Mouse (Mus musculus): ENCODE results near the gene Tada2a. TPM values are rescaled to one million over a fixed set of nuclear protein-coding genes. Genes with fewer than 3 reads are reported as not detected.

The Tada2a gene
- polyA plus RNA-seq, 1 experiment from 2014 or later, result 31.8 TPM

GRCm38 (mm10) chr11:84073816-84074764 lies 55.3 kb downstream of the Tada2a start:
- H3K4me3 ChIP-seq (ENCODE audit: low read depth, low read length), result no peak overlapping the region
- H3K4me1 ChIP-seq (replicated peaks; ENCODE audit: control insufficient read depth, insufficient read depth, low read length), result peaks cover 10% of the 10 kb centered on the region; the same call in 1 of the 2 replicates
- DNase-seq (ENCODE audit: low spot score), result no peak
- no peaks in the 10 kb centered on the region for H3K9me3 ChIP-seq (ENCODE audit: control insufficient read depth, low read length)
- H3K36me3 ChIP-seq (ENCODE audit: control insufficient read depth, insufficient read depth, low read length), result peaks cover 10% of the 10 kb centered on the region
- H3K4me2 ChIP-seq (ENCODE audit: low read length), result no peak overlapping the region
- no peak overlapping the region for H3K9ac ChIP-seq (ENCODE audit: low read length)
- 70% methylated on average over 7 of the region's 7 CpGs for WGBS
- H3K27me3 ChIP-seq (replicated peaks; ENCODE audit: control insufficient read depth, insufficient read depth, low read length), result peaks cover 4% of the 10 kb centered on the region
- ATAC-seq (replicated peaks; ENCODE audit: low FRiP score, low TSS enrichment, low read depth), result no peak
- no peak overlapping the region for H3K27ac ChIP-seq (ENCODE audit: low read depth)

GRCm38 (mm10) chr11:84072904-84073651 lies 56.3 kb downstream of the Tada2a start:
- 45% methylated on average over 9 of the region's 9 CpGs for WGBS
- Histone ChIP-seq H3K4me2 (ENCODE audit: low read length) (no peak overlapping the region), H3K9me3 (ENCODE audit: control insufficient read depth, low read length) (no peaks in the 10 kb centered on the region), H3K9ac (ENCODE audit: low read length) (no peak overlapping the region), H3K27ac (ENCODE audit: low read depth) (no peak overlapping the region), H3K36me3 (ENCODE audit: control insufficient read depth, insufficient read depth, low read length) (peaks cover under 1% of the 10 kb centered on the region; the same call in 1 of the 2 replicates), H3K4me1 (replicated peaks; ENCODE audit: control insufficient read depth, insufficient read depth, low read length) (peaks cover 12% of the 10 kb centered on the region; the same call in 1 of the 2 replicates), H3K4me3 (ENCODE audit: low read depth, low read length) (no peak overlapping the region), H3K27me3 (replicated peaks; ENCODE audit: control insufficient read depth, insufficient read depth, low read length) (peaks cover 9% of the 10 kb centered on the region)
- ATAC-seq (replicated peaks; ENCODE audit: low FRiP score, low TSS enrichment, low read depth) (no peak), DNase-seq (ENCODE audit: low spot score) (no peak)

- ATAC-seq (replicated peaks; ENCODE audit: low FRiP score, low TSS enrichment, low read depth), result no peak
Measured at GRCm38 (mm10) chr11:84069034-84069370, 60.4 kb downstream of the Tada2a start, which contains the start of gene Dusp14. Dusp14 (minus strand) TSS chr11:84069261.

DNA sequence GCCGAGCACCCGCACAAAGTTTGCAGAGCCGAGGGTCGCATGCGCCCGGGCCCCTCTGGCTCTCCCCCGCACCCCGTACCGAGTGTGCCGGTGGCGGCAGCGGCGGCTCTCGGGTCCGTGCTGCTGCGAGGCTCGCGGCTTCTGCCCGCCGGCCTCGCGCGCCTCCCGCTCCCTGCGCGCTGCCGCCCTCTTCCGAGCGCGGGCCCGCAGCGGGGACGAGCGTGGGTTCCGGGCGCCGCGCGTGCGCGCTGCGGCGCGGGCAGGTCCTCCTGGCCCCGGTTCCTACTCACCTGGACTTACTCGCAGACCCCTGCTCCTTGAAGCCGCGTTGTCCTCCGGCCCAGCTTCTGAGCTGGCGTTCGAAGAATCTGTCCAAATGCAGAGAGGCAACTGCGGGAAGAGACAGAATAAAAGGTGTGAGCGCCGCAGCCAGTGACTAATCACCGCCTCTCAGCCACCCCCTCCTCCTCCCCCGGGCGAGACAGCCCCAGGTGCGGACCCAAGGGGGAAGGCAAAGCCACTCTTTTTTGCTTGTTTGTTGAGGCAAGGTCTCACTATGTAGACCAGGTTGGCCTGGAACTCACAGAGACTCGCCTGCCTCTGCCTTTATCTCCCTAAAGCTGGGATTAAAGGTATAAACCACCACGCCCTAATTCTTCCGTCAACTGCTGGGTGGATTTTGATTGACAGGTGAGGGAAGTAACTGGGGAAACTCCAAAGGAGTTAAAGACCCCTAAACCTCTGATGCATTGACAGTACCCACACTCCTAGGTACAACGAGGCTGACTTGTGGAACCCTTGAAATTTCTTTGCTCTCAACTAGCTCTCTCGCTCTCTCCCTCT lies 61.0 kb downstream of the Tada2a start:
- Histone ChIP-seq H3K27ac (ENCODE audit: low read depth) (no peak overlapping the region), H3K27me3 (replicated peaks; ENCODE audit: control insufficient read depth, insufficient read depth, low read length) (peaks cover 29% of the 10 kb centered on the region), H3K4me2 (ENCODE audit: low read length) (peak overlapping the region; percentile 86), H3K9me3 (ENCODE audit: control insufficient read depth, low read length) (no peaks in the 10 kb centered on the region), H3K4me3 (ENCODE audit: low read depth, low read length) (peak overlapping the region; percentile 60), H3K36me3 (ENCODE audit: control insufficient read depth, insufficient read depth, low read length) (no peaks in the 10 kb centered on the region), H3K4me1 (replicated peaks; ENCODE audit: control insufficient read depth, insufficient read depth, low read length) (peaks cover 15% of the 10 kb centered on the region), H3K9ac (ENCODE audit: low read length) (peak overlapping the region; percentile 64)
- 3% methylated on average over 46 of the region's 63 CpGs for WGBS
- DNase-seq (ENCODE audit: low spot score) (peak; percentile 83), ATAC-seq (replicated peaks; ENCODE audit: low FRiP score, low TSS enrichment, low read depth) (peak; percentile 60)

More at GRCm38 (mm10) chr11:84069034-84069370, 60.4 kb downstream of the Tada2a start, which contains the start of gene Dusp14:
- H3K9me3 ChIP-seq (ENCODE audit: control insufficient read depth, low read length), result no peaks in the 10 kb centered on the region
- H3K4me3 ChIP-seq (ENCODE audit: low read depth, low read length), result peak within 1 kb of the TSS; percentile 60
- DNase-seq (ENCODE audit: low spot score), result no peak
- no peaks in the 10 kb centered on the region for H3K36me3 ChIP-seq (ENCODE audit: control insufficient read depth, insufficient read depth, low read length)
- WGBS, result 21% methylated on average over 11 of the region's 11 CpGs
- H3K27ac ChIP-seq (ENCODE audit: low read depth), result no peak within 1 kb of the TSS
- peaks cover 29% of the 10 kb centered on the region for H3K27me3 ChIP-seq (replicated peaks; ENCODE audit: control insufficient read depth, insufficient read depth, low read length)
- peaks cover 19% of the 10 kb centered on the region for H3K4me1 ChIP-seq (replicated peaks; ENCODE audit: control insufficient read depth, insufficient read depth, low read length)
- peak within 1 kb of the TSS; percentile 64 for H3K9ac ChIP-seq (ENCODE audit: low read length)
- H3K4me2 ChIP-seq (ENCODE audit: low read length), result peak within 1 kb of the TSS; percentile 86

GRCm38 (mm10) chr11:84067720-84068190 lies 61.6 kb downstream of the Tada2a start:
- Histone ChIP-seq H3K4me3 (ENCODE audit: low read depth, low read length) (peak overlapping the region; percentile 60), H3K27me3 (replicated peaks; ENCODE audit: control insufficient read depth, insufficient read depth, low read length) (peaks cover 29% of the 10 kb centered on the region), H3K9ac (ENCODE audit: low read length) (peak overlapping the region; percentile 64), H3K4me1 (replicated peaks; ENCODE audit: control insufficient read depth, insufficient read depth, low read length) (peaks cover 8% of the 10 kb centered on the region), H3K4me2 (ENCODE audit: low read length) (peak overlapping the region; percentile 86), H3K9me3 (ENCODE audit: control insufficient read depth, low read length) (no peaks in the 10 kb centered on the region), H3K36me3 (ENCODE audit: control insufficient read depth, insufficient read depth, low read length) (no peaks in the 10 kb centered on the region), H3K27ac (ENCODE audit: low read depth) (no peak overlapping the region)
- ATAC-seq (replicated peaks; ENCODE audit: low FRiP score, low TSS enrichment, low read depth) (peak; percentile 21; the same call in 1 of the 2 replicates), DNase-seq (ENCODE audit: low spot score) (no peak)
- 4% methylated on average over 16 of the region's 21 CpGs for WGBS

- no peak overlapping the region for H3K9ac ChIP-seq (ENCODE audit: low read length)
- no peaks in the 10 kb centered on the region for H3K36me3 ChIP-seq (ENCODE audit: control insufficient read depth, insufficient read depth, low read length)
- 7% methylated on average over 18 of the region's 18 CpGs for WGBS
- H3K4me2 ChIP-seq (ENCODE audit: low read length), result peak overlapping the region; percentile 86
- ATAC-seq (replicated peaks; ENCODE audit: low FRiP score, low TSS enrichment, low read depth) (0 out of 2 replicates have a peak, but pooled peaks have one; percentile 38), DNase-seq (ENCODE audit: low spot score) (peak; percentile 60)
- H3K27me3 ChIP-seq (replicated peaks; ENCODE audit: control insufficient read depth, insufficient read depth, low read length), result peaks cover 29% of the 10 kb centered on the region
- peak overlapping the region; percentile 60 for H3K4me3 ChIP-seq (ENCODE audit: low read depth, low read length)
- no peaks in the 10 kb centered on the region for H3K9me3 ChIP-seq (ENCODE audit: control insufficient read depth, low read length)
- peaks cover 8% of the 10 kb centered on the region for H3K4me1 ChIP-seq (replicated peaks; ENCODE audit: control insufficient read depth, insufficient read depth, low read length)
- H3K27ac ChIP-seq (ENCODE audit: low read depth), result no peak overlapping the region
Measured at GRCm38 (mm10) chr11:84066927-84067645, 62.3 kb downstream of the Tada2a start.

- DNase-seq (ENCODE audit: low spot score), result no peak
- ATAC-seq (replicated peaks; ENCODE audit: low FRiP score, low TSS enrichment, low read depth), result no peak
- peaks cover 8% of the 10 kb centered on the region for H3K4me1 ChIP-seq (replicated peaks; ENCODE audit: control insufficient read depth, insufficient read depth, low read length)
- H3K4me2 ChIP-seq (ENCODE audit: low read length), result peak overlapping the region; percentile 20; the same call in 1 of the 2 replicates
- peaks cover 29% of the 10 kb centered on the region for H3K27me3 ChIP-seq (replicated peaks; ENCODE audit: control insufficient read depth, insufficient read depth, low read length)
- WGBS, result 4% methylated on average over 11 of the region's 11 CpGs
- H3K27ac ChIP-seq (ENCODE audit: low read depth), result no peak overlapping the region
- no peak overlapping the region for H3K4me3 ChIP-seq (ENCODE audit: low read depth, low read length)
- H3K9me3 ChIP-seq (ENCODE audit: control insufficient read depth, low read length), result no peaks in the 10 kb centered on the region
- no peak overlapping the region for H3K9ac ChIP-seq (ENCODE audit: low read length)
- no peaks in the 10 kb centered on the region for H3K36me3 ChIP-seq (ENCODE audit: control insufficient read depth, insufficient read depth, low read length)
Measured at GRCm38 (mm10) chr11:84066071-84066481, 63.3 kb downstream of the Tada2a start.

Measured in intestine, embryonic 14.5 days (tissue).